Mouse (Mus musculus) kidney, adult 2 months (tissue): ENCODE measurements at regions not wholly inside any gene's neighbourhood (a gene's known extent, or its start where the extent isn't known, plus 50 kb on each side); places are given as distances from the start of the nearest gene placed in this dataset.

ENCODE experiments used
- CTCF ChIP-seq: fragments of 200-500 bp; conservative IDR thresholded peaks from 2 replicates; pipeline ENCODE4 v1.5.1; 2011; ENCODE audit warnings: low read depth, mild to moderate bottlenecking, control low read depth, low read length, moderate library complexity, mixed read lengths; ENCODE audit not compliant: insufficient read depth, insufficient read length
- POLR2A ChIP-seq: fragments of 200-500 bp; IDR thresholded peaks from one replicate; pipeline ENCODE4 v1.6.1; 2011; ENCODE audit warnings: low read depth, low read length, control low read depth

DNA sequence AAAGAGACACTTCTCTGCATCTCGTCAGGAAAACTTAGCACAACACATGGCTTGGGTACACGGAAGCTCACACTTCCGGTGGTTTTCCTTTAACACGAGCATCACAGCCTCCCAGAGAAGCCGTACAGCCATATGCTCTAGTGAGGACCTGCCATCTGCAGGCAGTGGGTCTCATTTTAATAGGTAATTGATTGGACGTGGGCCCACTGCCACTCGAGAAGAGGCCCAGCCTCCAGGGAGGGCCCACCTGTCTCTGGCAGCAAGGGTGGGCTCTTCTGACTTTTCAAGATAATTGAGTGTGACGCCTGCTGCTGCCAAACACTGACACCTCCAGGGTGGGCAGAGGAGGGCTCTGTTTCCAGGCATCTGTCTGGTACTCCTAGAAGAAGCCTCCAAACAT is 282.1 kb upstream of the Zdhhc25 start:
- no peak for TF ChIP-seq POLR2A
- TF ChIP-seq CTCF = no peak
